Mouse (Mus musculus) layer of hippocampus, adult 6 months (tissue): ENCODE results near the gene Htr1b. TPM values are rescaled to one million over a fixed set of nuclear protein-coding genes. Genes with fewer than 3 reads are reported as not detected.

Experiments used
- long read RNA-seq, 2 experiments: library from polyadenylated mRNA; unstranded; transcript quantifications; one replicate each; pipeline ENCODE4 v2.0.0; 2019 to 2020
- polyA plus RNA-seq: library from polyadenylated mRNA; unstranded; fragments of <200 nt; fragmentation: Nextera tagmentation; gene quantifications from 2 replicates; pipeline ENCODE4 v1.2.3, GENCODE M21; 2021

Htr1b gene
- 2.7 TPM in 2 replicates for polyA plus RNA-seq
- long read RNA-seq, experiment 1: 0 reads
- long read RNA-seq, experiment 2, full-length matches to known transcripts: 2 of 8 reads
- long read RNA-seq, experiment 2, partial matches to known transcripts: 0 of 8 reads
- long read RNA-seq, experiment 2, other reads (novel, unspliced or antisense): 6 of 8 reads

DNA sequence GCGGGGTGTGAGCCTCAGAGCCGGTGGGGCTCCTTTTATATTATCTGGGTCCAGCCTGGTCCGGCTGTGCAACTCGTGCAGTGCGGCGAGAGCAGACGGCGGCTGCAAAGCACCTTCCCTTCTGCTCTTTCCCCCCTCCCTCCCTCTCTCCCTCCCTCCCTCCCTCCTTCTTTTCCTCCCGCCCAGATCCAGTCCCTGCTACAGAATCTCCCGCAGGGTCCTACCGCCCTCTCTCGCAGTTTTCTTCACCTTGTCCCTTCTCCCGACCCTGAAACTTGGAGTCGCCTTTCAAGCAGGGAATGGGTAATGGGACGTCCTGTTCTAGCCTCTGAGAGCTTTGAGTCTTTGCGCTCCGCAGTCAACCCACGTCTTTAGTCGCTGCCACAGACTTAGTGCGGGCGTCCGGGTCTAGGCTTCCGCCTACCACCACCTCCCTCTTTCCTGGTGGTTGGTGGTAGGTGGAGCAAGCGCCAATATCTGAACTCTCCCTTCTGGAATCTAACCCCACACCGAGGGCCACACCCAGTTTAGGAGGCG lies at the start of gene Htr1b:
Gene Htr1b (minus strand): TSS at position 392 of the 537 bp plus-strand sequence.

Other genes starting within 250 kb of the Htr1b start
- gene Mei4, start 229.8 kb upstream of the Htr1b start, polyA plus RNA-seq: 1.0 and 1.1 TPM in 2 replicates